Mouse (Mus musculus): Measurements from ENCODE around the gene Tpte. TPM values are rescaled to one million over a fixed set of nuclear protein-coding genes. Genes with fewer than 3 reads are reported as not detected.

Tpte gene
- not detected for polyA plus RNA-seq (2017; shearing (Covaris generic))

GRCm38 (mm10) chr8:22282999-22283491 lies at the start of gene Tpte:
Tpte (plus strand) TSS chr8:22283441.

GRCm38 (mm10) chr8:22398142-22398951 lies 115.1 kb downstream of the Tpte start, which contains the start of gene Slc25a15:
Slc25a15 (minus strand) TSS chr8:22398597.

GRCm38 (mm10) chr8:22411282-22411702 lies 128.1 kb downstream of the Tpte start, which contains the start of gene Mrps31:
Mrps31 (plus strand) TSS chr8:22411361.

Other genes with a start within 250 kb of the Tpte start
- 0.20 TPM for gene Atp7b, start 223.1 kb upstream of the Tpte start, polyA plus RNA-seq (2017; shearing (Covaris generic))
- 13.0 TPM for gene Alg11, start 222.7 kb upstream of the Tpte start, polyA plus RNA-seq (2017; shearing (Covaris generic))
- 0.12 TPM for gene Nek5, start 158.4 kb upstream of the Tpte start, polyA plus RNA-seq (2017; shearing (Covaris generic))
- 8.1 TPM for gene Nek3, start 117.0 kb upstream of the Tpte start, polyA plus RNA-seq (2017; shearing (Covaris generic))
- gene Ckap2, start 97.6 kb upstream of the Tpte start, polyA plus RNA-seq (2017; shearing (Covaris generic)): 3.0 TPM
- 48.5 TPM for gene Vps36, start 90.6 kb upstream of the Tpte start, polyA plus RNA-seq (2017; shearing (Covaris generic))
- gene Thsd1, start 56.1 kb upstream of the Tpte start, polyA plus RNA-seq (2017; shearing (Covaris generic)): 0.65 TPM
- gene Slc25a15, start 115.2 kb downstream of the Tpte start, polyA plus RNA-seq (2017; shearing (Covaris generic)): 5.5 TPM
- gene Mrps31, start 127.9 kb downstream of the Tpte start, polyA plus RNA-seq (2017; shearing (Covaris generic)): 30.8 TPM